Mouse (Mus musculus) liver, adult (tissue): ENCODE data around the gene Taf12.
A peak's percentile ranks its signal among the peaks of the same experiment; 100 is the strongest.

ENCODE experiments used
- GATA4 ChIP-seq: IDR thresholded peaks from 2 replicates; pipeline ENCODE4 v1.6.1; 2014; ENCODE audit warnings: mild to moderate bottlenecking, low read length; ENCODE audit not compliant: insufficient replicate concordance

Taf12 gene

GRCm38 (mm10) chr4:132274156-132274862 lies at the start of gene Taf12:
Gene Taf12, plus strand, starts transcription at chr4:132274375.
- TF ChIP-seq GATA4 = peak; percentile 52; the same call in 1 of the 2 replicates

- no peak for TF ChIP-seq GATA4
Measured at GRCm38 (mm10) chr4:132230422-132230821, 43.8 kb upstream of the Taf12 start.

- no peak for TF ChIP-seq GATA4
Measured at GRCm38 (mm10) chr4:132234710-132235109, 39.5 kb upstream of the Taf12 start.

GRCm38 (mm10) chr4:132238356-132238755 lies 35.8 kb upstream of the Taf12 start:
- no peak for TF ChIP-seq GATA4

- TF ChIP-seq GATA4 = 0 out of 2 replicates have a peak, but pooled peaks have one; percentile 31
Measured at GRCm38 (mm10) chr4:132240367-132240766, 33.8 kb upstream of the Taf12 start.

- TF ChIP-seq GATA4 = no peak
Measured at GRCm38 (mm10) chr4:132241208-132241607, 33.0 kb upstream of the Taf12 start.

- TF ChIP-seq GATA4 = 0 out of 2 replicates have a peak, but pooled peaks have one; percentile 51
Measured at GRCm38 (mm10) chr4:132245643-132246042, 28.5 kb upstream of the Taf12 start.

GRCm38 (mm10) chr4:132247451-132247997 lies 26.7 kb upstream of the Taf12 start:
- no peak for TF ChIP-seq GATA4

GRCm38 (mm10) chr4:132251596-132251995 lies 22.6 kb upstream of the Taf12 start:
- TF ChIP-seq GATA4 = no peak

GRCm38 (mm10) chr4:132253128-132253527 lies 21.0 kb upstream of the Taf12 start:
- no peak for TF ChIP-seq GATA4

- TF ChIP-seq GATA4 = no peak
Measured at GRCm38 (mm10) chr4:132253622-132254021, 20.6 kb upstream of the Taf12 start.

- no peak for TF ChIP-seq GATA4
Measured at GRCm38 (mm10) chr4:132254986-132255385, 19.2 kb upstream of the Taf12 start.

- TF ChIP-seq GATA4 = no peak
Measured at GRCm38 (mm10) chr4:132256384-132256783, 17.8 kb upstream of the Taf12 start.

GRCm38 (mm10) chr4:132259248-132259647 lies 14.9 kb upstream of the Taf12 start:
- no peak for TF ChIP-seq GATA4

GRCm38 (mm10) chr4:132260404-132261379 lies 13.5 kb upstream of the Taf12 start:
- TF ChIP-seq GATA4 = no peak
